Mouse (Mus musculus): Measurements from ENCODE around the gene Eef2. TPM values are rescaled to one million over a fixed set of nuclear protein-coding genes. Genes with fewer than 3 reads are reported as not detected.
"Not testable (repeated sequence)": the region's sequence is repeated elsewhere in the genome, so short reads cannot be mapped to it uniquely, and the experiment has no call there.

The Eef2 gene
- polyA plus RNA-seq, 1 experiment from 2014 or later, result 435 TPM

DNA sequence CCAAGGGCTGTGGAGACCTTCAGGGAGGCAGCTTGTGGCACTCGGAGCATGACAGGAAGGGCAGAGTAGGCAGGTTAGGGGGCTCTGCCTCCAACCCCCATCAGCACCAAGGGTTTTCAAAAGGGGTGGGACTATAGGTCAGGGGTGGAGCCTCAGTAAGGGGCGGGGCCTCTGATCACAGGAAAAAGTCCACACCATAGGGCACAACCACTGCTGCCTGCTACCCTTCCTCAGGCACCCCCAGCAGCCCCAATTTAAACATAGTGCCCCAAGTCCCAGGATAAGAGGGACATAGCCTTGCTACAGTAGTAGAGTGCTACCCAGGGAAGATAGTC lies 14.1 kb upstream of the Eef2 start:
- no peak overlapping the region for H3K27ac ChIP-seq (ENCODE audit: low read length)
- H3K4me2 ChIP-seq (ENCODE audit: low read depth, low read length), result no peak overlapping the region
- no peaks in the 10 kb centered on the region for H3K9me3 ChIP-seq (replicated peaks; ENCODE audit: control insufficient read depth, low read length)
- no peak for ATAC-seq (replicated peaks; ENCODE audit: extremely low read depth, insufficient read depth, low FRiP score)
- peaks cover 13% of the 10 kb centered on the region for H3K4me1 ChIP-seq (ENCODE audit: control insufficient read depth, insufficient read depth, low read length)
- no peak overlapping the region for H3K9ac ChIP-seq (ENCODE audit: low read length)
- peaks cover 20% of the 10 kb centered on the region for H3K36me3 ChIP-seq (ENCODE audit: control insufficient read depth, insufficient read depth)
- 46% methylated on average over 2 of the region's 2 CpGs for WGBS
- H3K27me3 ChIP-seq (ENCODE audit: control insufficient read depth, insufficient read depth, low read length), result no peaks in the 10 kb centered on the region
- no peak overlapping the region for H3K4me3 ChIP-seq (ENCODE audit: low read length)

DNA sequence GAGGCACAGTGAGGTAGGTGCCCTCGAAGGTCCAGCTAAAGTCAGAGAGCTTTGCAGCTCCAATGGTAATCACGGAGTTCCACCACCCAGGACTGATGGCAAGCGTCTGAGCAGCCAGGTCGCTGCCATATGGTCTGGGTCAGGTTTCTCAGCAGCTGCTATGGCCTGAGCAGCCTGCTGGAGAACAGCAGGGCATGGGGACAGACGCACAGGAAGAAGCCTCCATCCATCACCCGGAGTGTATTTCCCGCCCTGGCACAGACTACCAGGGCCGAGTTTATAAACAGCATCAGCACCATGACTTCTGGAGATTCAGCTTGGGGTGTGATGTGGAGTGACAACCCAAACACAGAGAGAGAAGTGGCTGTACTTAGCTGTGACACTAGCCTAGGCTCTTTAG lies 11.3 kb upstream of the Eef2 start:
- Histone ChIP-seq H3K9me3 (replicated peaks; ENCODE audit: control insufficient read depth, low read length) (no peaks in the 10 kb centered on the region), H3K27ac (ENCODE audit: low read length) (no peak overlapping the region), H3K36me3 (ENCODE audit: control insufficient read depth, insufficient read depth) (peaks cover 15% of the 10 kb centered on the region), H3K4me1 (ENCODE audit: control insufficient read depth, insufficient read depth, low read length) (peaks cover 19% of the 10 kb centered on the region), H3K4me3 (ENCODE audit: low read length) (no peak overlapping the region), H3K27me3 (ENCODE audit: control insufficient read depth, insufficient read depth, low read length) (no peaks in the 10 kb centered on the region), H3K9ac (ENCODE audit: low read length) (no peak overlapping the region), H3K4me2 (ENCODE audit: low read depth, low read length) (no peak overlapping the region)
- 80% methylated on average over 8 of the region's 8 CpGs for WGBS
- no peak for ATAC-seq (replicated peaks; ENCODE audit: extremely low read depth, insufficient read depth, low FRiP score)

DNA sequence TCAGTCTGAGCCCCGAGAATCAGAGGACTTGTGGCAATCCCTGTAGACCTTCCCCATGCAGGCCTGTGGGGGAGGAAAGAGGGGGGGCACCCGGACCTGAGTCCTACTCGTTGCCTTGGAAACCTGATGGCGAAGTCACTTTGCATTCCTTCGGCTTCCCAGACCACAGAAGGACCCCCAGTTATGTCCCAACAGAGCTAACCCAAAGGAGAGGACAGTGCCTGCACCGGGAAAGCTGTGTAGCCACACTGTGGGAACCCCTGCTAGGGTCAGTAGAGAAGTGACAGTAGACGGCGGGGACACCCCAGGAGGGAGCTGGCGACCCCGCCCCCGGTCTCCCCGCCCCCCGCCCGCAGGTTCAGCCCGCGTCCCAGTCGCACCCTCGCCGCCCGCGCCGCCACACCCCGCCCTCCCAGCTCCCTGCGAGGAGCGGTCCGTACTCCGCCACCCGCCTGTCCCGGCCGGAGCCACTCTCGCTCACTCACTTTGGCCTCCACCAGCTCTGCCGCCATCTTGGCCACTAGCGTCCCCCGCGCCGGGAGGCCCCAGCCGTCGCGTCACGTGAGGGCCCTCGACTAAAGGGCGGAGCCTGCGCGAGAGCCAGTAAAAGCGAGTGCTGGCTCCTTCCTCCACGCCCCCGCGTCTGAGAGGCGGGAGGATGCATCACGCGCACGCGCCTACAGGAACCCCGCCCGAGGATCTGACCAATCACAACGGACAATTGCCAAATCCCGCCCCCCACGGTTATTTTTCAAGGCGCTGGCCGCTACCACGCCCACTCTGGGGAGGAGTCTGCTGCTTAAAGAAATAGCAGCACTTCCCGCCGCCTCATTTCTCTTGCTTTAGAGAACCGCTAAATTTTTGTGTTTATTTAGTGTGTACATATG lies 9.0 kb upstream of the Eef2 start, which contains the start of gene Pias4:
Pias4 (minus strand) TSS at position 724 of the 887 bp plus-strand sequence.
- H3K9ac ChIP-seq (ENCODE audit: low read length), result peak within 1 kb of the TSS; percentile 92
- H3K4me1 ChIP-seq (ENCODE audit: control insufficient read depth, insufficient read depth, low read length), result peaks cover 15% of the 10 kb centered on the region
- no peaks in the 10 kb centered on the region for H3K9me3 ChIP-seq (replicated peaks; ENCODE audit: control insufficient read depth, low read length)
- peak within 1 kb of the TSS; percentile 96 for H3K4me2 ChIP-seq (ENCODE audit: low read depth, low read length)
- WGBS, result under 1% methylated on average over 55 of the region's 64 CpGs
- no peaks in the 10 kb centered on the region for H3K27me3 ChIP-seq (ENCODE audit: control insufficient read depth, insufficient read depth, low read length)
- H3K4me3 ChIP-seq (ENCODE audit: low read length), result peak within 1 kb of the TSS; percentile 95
- H3K27ac ChIP-seq (ENCODE audit: low read length), result peak within 1 kb of the TSS; percentile 79
- peak; percentile 90 for ATAC-seq (replicated peaks; ENCODE audit: extremely low read depth, insufficient read depth, low FRiP score)
- peaks cover 8% of the 10 kb centered on the region for H3K36me3 ChIP-seq (ENCODE audit: control insufficient read depth, insufficient read depth)

GRCm38 (mm10) chr10:81168087-81168431 lies 8.4 kb upstream of the Eef2 start:
- peak; percentile 43 for ATAC-seq (replicated peaks; ENCODE audit: extremely low read depth, insufficient read depth, low FRiP score)
- Histone ChIP-seq H3K4me3 (ENCODE audit: low read length) (peak overlapping the region; percentile 51), H3K36me3 (ENCODE audit: control insufficient read depth, insufficient read depth) (peaks cover 5% of the 10 kb centered on the region; the same call in 1 of the 2 replicates), H3K27ac (ENCODE audit: low read length) (peak overlapping the region; percentile 79), H3K9me3 (replicated peaks; ENCODE audit: control insufficient read depth, low read length) (no peaks in the 10 kb centered on the region), H3K9ac (ENCODE audit: low read length) (peak overlapping the region; percentile 56), H3K4me1 (ENCODE audit: control insufficient read depth, insufficient read depth, low read length) (peaks cover 17% of the 10 kb centered on the region), H3K27me3 (ENCODE audit: control insufficient read depth, insufficient read depth, low read length) (no peaks in the 10 kb centered on the region), H3K4me2 (ENCODE audit: low read depth, low read length) (peak overlapping the region; percentile 80)
- WGBS, result 10% methylated on average over 5 of the region's 5 CpGs

- Histone ChIP-seq H3K4me1 (ENCODE audit: control insufficient read depth, insufficient read depth, low read length) (peaks cover 22% of the 10 kb centered on the region), H3K4me2 (ENCODE audit: low read depth, low read length) (peak overlapping the region; percentile 80), H3K9ac (ENCODE audit: low read length) (peak overlapping the region; percentile 56), H3K36me3 (ENCODE audit: control insufficient read depth, insufficient read depth) (peaks cover under 1% of the 10 kb centered on the region; the same call in 1 of the 2 replicates), H3K27ac (ENCODE audit: low read length) (peak overlapping the region; percentile 79), H3K9me3 (replicated peaks; ENCODE audit: control insufficient read depth, low read length) (no peaks in the 10 kb centered on the region), H3K27me3 (ENCODE audit: control insufficient read depth, insufficient read depth, low read length) (no peaks in the 10 kb centered on the region), H3K4me3 (ENCODE audit: low read length) (peak overlapping the region; percentile 51)
- WGBS, result 3% methylated on average over 29 of the region's 29 CpGs
- peak; percentile 51 for ATAC-seq (replicated peaks; ENCODE audit: extremely low read depth, insufficient read depth, low FRiP score)
These were observed 7.7 kb upstream of the Eef2 start for GRCm38 (mm10) chr10:81168521-81169244.

- Histone ChIP-seq H3K4me1 (ENCODE audit: control insufficient read depth, insufficient read depth, low read length) (peaks cover 23% of the 10 kb centered on the region), H3K4me2 (ENCODE audit: low read depth, low read length) (0 out of 2 replicates have a peak overlapping the region, but pooled peaks have one; percentile 4), H3K27ac (ENCODE audit: low read length) (peak overlapping the region; percentile 65; the same call in 1 of the 2 replicates)
- H3K27me3 ChIP-seq (ENCODE audit: control insufficient read depth, insufficient read depth, low read length); H3K4me3 ChIP-seq (ENCODE audit: low read length); H3K9me3 ChIP-seq (replicated peaks; ENCODE audit: control insufficient read depth, low read length); H3K9ac ChIP-seq (ENCODE audit: low read length); H3K36me3 ChIP-seq (ENCODE audit: control insufficient read depth, insufficient read depth); ATAC-seq (replicated peaks; ENCODE audit: extremely low read depth, insufficient read depth, low FRiP score): not testable (repeated sequence)
- 38% methylated on average over 14 of the region's 14 CpGs for WGBS
These were observed 7.0 kb upstream of the Eef2 start for GRCm38 (mm10) chr10:81169411-81169900.

DNA sequence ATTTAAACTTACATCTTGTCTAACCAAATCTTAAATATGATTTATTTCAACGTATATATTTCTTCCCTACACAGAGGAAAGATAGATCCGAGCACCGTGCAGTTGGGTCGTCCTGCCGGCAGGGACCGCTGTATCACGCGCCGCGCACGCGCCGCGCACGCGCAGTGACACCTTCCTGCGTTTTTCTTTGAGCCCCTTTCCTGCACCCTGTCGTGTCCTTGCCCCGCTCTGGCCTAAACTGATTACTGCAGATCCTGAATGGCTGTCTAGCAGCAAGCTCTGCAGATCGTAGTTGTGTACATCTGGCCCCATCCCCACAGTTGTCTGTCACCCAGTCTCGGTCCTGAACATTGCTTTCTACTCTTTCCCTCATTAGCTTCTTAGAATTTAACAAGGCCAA lies 3.3 kb upstream of the Eef2 start:
- Histone ChIP-seq H3K4me1 (ENCODE audit: control insufficient read depth, insufficient read depth, low read length) (peaks cover 31% of the 10 kb centered on the region), H3K4me2 (ENCODE audit: low read depth, low read length) (peak overlapping the region; percentile 52), H3K36me3 (ENCODE audit: control insufficient read depth, insufficient read depth) (peaks cover 7% of the 10 kb centered on the region), H3K27ac (ENCODE audit: low read length) (peak overlapping the region; percentile 89), H3K9me3 (replicated peaks; ENCODE audit: control insufficient read depth, low read length) (no peaks in the 10 kb centered on the region), H3K9ac (ENCODE audit: low read length) (peak overlapping the region; percentile 72), H3K27me3 (ENCODE audit: control insufficient read depth, insufficient read depth, low read length) (no peaks in the 10 kb centered on the region), H3K4me3 (ENCODE audit: low read length) (peak overlapping the region; percentile 10; the same call in 1 of the 2 replicates)
- ATAC-seq (replicated peaks; ENCODE audit: extremely low read depth, insufficient read depth, low FRiP score), result no peak; the same call in 1 of the 2 replicates
- WGBS, result 6% methylated on average over 21 of the region's 21 CpGs

GRCm38 (mm10) chr10:81174617-81175344 lies 1.6 kb upstream of the Eef2 start:
- Histone ChIP-seq H3K9ac (ENCODE audit: low read length) (peak overlapping the region; percentile 59), H3K27me3 (ENCODE audit: control insufficient read depth, insufficient read depth, low read length) (no peaks in the 10 kb centered on the region), H3K9me3 (replicated peaks; ENCODE audit: control insufficient read depth, low read length) (no peaks in the 10 kb centered on the region), H3K27ac (ENCODE audit: low read length) (peak overlapping the region; percentile 56), H3K36me3 (ENCODE audit: control insufficient read depth, insufficient read depth) (peaks cover 23% of the 10 kb centered on the region), H3K4me1 (ENCODE audit: control insufficient read depth, insufficient read depth, low read length) (peaks cover 33% of the 10 kb centered on the region), H3K4me2 (ENCODE audit: low read depth, low read length) (peak overlapping the region; percentile 65), H3K4me3 (ENCODE audit: low read length) (peak overlapping the region; percentile 39)
- 4% methylated on average over 29 of the region's 29 CpGs for WGBS
- 0 out of 2 replicates have a peak, but pooled peaks have one; percentile 28 for ATAC-seq (replicated peaks; ENCODE audit: extremely low read depth, insufficient read depth, low FRiP score)

All from heart, embryonic 16.5 days (tissue).